Mouse (Mus musculus) hematopoietic stem cell, adult 5-6 weeks (primary cell): ENCODE data around the gene Emc3. TPM values are rescaled to one million over a fixed set of nuclear protein-coding genes. Genes with fewer than 3 reads are reported as not detected.

Source experiments
- ATAC-seq, 2 experiments: fragments of 125-278 bp in 1 of 2; replicated peaks in 1 of 2; 2 replicates each; pipeline ENCODE4 v1.8.0; 2016 to 2017; ENCODE audit warnings: inconsistent platforms in 2 of 2, mild to moderate bottlenecking in 2 of 2, moderate number of reproducible peaks in 2 of 2, low read depth in 1 of 2, moderate TSS enrichment in 1 of 2; ENCODE audit not compliant: low FRiP score in 2 of 2, poor library complexity in 2 of 2, severe bottlenecking in 2 of 2, insufficient read depth in 1 of 2, low TSS enrichment in 1 of 2
- total RNA-seq: library from RNA; stranded (forward); fragments of 172-1452, 232-1000 nt; gene quantifications from 2 replicates; pipeline ENCODE4 v1.2.3, GENCODE M21; 2017

The Emc3 gene
- 31.2 and 37.1 TPM in 2 replicates for total RNA-seq

DNA sequence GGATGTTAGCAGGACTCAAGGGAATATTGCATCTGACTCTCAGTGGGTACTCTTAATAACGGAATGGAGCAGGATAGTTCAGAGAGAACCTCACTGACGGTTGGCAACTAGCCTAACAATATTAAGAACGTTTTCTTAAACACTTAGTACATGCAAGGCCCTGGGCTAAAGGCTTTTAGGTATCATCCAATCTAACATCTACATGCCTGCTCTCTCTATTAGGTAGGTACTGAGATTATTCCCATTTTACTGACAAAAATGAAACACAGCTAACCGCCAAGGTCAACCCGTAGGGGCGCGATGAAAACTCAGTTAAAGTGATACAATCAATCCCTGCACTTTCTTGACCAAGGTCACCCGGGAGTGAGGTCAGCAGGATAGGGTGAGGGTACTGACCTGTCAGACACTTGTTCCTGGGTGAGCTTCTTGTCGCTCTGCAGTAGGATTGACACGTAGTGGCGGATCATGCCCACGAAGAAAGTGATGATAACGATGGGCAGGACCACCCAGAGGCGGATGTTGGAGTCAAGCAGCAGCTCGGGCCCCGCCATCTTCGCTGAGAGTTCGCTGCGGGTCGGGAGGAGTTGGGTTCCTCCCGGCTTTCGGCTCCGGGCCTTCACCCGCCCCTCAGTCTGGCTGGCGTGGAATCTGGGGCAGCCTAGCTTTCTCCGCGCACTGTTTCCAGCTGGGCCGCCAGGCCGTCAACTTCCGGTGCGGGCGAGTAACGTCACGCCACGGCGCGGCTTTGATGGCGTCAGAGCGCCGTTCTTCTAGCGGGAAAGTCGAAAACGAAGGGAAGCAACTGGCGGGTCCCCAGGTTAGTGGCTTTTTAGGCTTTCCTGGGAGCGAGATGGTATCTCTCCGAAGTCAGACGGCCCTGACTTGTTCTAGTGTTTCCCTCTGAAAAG lies at the start of gene Emc3, which contains the start of gene Fancd2:
Gene Emc3, minus strand, starts transcription at position 721 of the 908 bp plus-strand sequence.
Gene Fancd2, plus strand, starts transcription at position 751 of the 908 bp plus-strand sequence.
- peak; percentile 82 to 94 for ATAC-seq

DNA sequence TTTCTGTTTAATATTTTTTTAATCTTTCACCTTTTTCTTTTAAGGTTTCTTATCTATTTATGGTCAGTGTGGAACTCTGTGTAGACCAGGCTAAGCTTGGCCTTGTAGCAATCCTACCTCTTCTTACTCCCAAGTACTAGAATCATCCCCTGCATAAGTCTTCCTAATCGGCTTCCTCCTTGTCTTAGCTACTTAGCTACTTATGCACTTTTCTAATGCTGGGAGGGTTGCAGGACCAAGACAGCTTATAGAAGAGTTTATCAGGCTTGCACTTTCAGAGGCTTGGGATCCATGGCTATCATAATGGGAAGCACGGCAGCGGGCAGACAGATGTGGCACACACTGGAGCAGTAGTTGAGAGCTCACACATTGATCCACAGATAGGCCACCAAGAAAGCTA lies 47.9 kb upstream of the Emc3 start:
- no peak for ATAC-seq

DNA sequence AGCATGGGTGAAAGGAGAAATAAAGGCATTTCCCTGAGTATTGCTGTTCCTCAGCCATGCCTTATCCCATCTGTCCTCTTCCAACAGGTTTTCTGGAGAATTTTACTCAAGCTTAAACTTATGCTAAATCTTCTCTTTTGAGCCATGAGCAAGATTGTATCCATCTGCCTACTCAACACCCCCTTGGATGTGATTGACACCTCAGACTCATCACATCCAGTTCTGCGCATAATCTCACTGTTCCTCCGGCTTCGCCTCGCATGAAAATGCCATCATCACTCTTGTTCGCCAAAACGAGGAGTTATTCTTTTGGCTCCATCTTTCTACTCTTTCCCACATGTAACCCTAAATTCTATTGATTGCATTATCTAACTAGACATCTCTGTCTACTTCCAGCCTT lies 44.6 kb upstream of the Emc3 start:
- ATAC-seq: no peak

DNA sequence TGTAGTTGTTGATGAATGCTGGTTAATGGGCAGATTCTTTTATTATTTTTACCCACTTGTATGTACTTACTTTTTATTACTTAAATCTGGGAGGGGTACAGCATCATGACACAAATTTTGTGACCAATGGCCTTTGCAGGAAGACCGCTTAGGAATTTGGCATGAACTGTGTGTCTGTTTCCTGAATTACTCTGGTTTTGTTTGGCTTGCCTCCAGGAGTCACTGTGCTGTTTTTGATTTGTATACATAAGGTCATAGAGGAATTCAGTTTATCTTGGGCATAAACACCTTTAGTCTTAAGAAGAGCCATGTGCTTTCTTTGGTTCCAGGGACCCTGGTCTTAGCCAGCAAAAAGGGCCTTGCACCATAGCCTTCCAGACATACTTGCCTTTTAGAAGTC lies 33.1 kb upstream of the Emc3 start:
- no peak for ATAC-seq

DNA sequence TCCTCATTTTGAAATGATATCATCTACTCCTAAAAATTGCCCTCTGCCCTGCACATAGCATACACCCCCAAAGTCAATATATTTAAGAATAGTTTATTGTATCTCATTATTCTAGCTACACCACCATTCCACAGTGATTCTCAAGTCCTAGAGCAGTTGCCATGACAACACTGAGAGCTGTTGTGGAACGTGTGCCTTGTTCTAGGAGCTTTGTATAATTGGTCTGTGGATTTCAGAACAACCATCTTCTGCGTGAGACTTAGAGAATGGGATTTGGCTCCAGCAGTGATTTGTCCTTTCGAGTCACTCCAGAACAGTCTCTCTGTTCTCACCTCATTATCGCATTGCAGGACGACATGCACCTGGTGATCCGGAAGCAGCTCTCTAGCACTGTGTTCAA lies 28.3 kb upstream of the Emc3 start:
- ATAC-seq: no peak

DNA sequence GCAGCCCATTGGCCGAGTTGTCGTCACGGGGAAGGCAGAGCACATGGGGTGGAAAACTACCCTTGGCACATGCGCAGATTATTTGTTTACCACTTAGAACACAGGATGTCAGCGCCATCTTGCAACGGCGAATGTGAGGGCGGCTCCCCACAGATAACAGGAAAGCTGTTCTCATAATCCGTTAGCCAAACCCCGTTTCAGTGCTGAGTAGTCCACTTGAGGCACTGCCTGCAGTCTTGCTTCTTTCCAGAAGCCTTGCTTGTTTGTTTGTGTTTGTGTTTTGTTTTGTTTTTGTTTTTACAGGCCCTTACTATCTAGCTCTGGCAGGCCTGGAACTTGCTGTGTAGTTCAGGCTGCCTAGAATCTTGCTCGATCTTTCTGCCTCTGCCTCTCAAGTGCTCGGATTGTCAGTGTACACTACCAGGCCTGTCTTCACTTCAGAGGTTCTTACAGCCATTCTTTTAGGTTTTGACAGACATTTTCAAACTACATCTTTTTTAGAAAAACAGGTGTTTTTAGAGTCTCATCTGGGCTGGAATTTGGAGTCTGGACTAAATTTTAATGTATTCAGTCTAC lies 12.5 kb upstream of the Emc3 start:
- no peak for ATAC-seq

DNA sequence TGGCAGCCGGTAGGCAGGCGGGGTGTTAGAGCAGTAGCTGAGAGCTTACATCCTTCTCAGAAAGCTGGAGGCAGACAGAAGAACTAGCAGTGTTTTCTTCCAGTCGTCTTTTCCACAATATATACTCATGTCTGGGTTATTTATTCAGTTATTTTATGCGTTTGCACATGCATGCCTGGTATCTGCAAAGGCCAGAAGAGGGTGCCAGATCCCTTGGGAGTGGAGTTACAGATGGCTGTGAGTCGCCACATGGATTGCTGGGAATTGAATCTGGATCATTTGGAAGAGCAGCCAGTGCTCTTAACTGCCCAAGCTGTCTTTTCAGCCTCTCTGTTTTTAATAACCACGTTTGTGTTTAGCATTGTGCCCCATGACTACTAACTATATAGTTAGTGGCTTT lies 10.2 kb upstream of the Emc3 start:
- ATAC-seq: no peak

DNA sequence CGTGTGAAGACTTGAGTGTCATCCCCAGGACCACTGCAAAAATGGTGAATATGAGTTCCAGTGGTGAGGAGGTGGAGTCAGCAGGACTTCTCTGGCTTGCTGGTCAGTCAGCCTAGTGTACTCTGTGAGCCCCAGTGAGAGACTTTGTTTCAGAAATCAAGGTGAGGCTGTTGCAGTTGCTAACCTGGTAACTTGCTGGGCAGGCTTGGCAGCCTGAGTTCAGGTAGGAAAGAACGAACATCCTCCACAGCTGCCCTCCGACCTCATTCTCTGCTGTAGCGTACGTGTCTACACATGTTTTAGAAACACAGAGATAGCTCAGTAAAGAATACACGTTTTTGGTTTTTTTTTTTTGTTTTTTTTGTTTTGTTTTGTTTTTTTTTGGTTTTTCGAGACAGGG lies 3.4 kb upstream of the Emc3 start:
- no peak for ATAC-seq

DNA sequence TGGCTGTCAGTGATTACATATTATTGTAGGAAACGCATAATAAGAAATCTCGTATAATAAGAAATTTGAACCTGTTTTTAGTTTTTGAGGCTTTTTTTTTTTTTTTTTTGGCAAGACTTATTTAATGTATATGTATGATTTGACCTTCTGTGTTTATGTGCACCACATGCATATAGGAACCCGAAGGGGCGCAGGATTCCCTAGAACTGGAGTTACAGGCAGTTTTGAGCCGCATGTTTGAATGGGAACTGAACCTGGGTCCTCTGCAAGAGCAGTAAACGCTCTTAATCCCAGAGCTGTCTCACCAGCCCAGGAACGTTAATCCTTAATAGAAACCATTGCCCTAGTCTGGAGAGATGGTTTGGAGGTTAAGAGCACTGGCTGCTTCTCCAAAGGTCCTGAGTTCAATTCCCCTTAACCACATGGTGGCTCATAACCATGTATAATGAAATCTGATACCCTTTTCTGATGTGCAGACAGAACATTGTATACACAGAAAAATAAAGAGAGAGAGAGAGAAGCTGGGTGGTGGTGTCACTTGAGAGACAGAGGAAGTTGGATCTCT lies 470 bp upstream of the Emc3 start:
- no peak for ATAC-seq

DNA sequence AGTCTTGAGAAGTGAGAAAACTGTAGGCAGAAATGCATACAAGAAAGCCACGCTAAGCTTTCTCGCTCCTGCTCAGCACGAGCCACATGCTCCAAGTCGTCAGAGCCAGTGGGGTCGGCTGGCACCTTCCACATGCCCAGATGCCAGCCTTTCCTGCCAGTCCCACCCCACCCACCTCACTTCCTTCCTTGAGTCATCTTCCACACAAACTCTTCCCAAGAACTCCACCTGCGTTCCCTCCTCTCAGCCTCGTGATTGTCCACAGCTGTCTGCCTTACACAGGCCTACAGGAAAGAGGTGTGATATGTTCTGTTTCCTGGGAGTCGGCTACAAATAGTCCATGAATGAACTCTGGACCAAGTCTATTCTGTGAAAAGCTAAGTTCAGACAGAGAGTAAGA lies 8.0 kb downstream of the Emc3 start:
- ATAC-seq: no peak

DNA sequence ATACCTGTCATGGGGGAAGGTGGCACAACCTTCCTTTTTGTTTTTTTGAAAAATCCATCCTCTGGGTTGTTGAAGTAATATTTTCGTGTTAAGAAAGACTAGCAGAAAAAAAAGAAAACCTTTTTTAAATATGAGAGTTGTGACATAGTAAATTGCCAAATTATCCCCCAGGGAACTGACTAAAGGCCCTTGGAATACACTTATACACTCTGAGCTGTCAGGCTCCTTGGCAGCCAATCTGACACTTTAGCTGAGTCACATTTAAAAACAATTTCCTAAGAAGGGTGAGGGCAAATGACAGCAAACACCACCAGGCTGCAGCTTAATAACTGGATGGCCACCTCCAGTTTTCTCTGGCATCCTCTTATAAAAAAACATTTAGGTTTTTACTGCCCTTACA lies 9.1 kb downstream of the Emc3 start:
- ATAC-seq: no peak

DNA sequence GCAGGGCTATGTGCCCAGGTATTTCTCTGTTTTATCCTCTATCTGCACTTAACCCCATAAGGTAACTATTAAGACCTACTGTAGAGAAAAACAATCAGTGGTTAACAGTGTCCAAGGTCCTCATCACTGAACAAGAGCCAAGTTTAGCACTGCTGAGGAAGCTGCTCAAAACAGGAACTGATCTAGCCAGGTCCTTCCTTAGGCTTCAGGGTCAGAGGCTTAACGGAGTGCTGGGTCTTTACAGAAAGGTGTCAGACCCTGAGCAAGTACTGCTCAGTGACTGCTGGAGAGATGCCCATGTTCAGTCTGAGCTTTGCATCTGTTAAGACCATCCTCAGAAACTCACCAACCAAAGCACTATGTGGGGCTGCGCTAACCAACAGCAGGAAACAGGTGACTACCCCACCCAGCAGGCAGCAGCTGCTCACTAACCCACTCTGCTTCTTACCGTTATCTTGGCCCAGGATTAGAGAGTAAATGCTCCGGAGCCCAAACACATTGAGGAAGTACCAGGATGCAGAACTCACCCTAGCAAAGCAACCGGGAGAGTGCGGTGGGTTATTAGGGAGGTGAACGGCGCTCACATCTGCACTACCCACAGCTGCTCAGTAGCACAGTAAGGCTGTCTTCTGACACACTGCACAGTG lies 13.9 kb downstream of the Emc3 start:
- ATAC-seq: peak; percentile 91 to 92

DNA sequence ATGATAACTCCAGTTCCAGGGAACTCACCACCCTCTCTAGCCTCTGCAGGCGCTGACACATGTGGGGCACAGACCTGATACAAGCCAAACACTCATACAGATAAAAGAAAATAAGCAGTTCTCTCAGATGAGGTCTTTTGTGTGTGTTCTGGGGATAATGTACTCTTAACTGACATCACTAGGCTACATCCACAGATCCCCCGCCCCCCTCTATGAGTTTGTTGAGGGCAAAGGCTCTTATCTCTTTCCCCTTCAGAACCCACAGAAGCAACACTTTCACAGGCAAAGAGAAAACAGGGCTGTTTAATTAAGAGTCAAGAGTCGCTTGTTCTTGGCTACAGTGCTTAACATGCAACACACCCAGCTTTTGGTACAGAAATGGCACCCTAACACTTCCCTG lies 16.9 kb downstream of the Emc3 start:
- ATAC-seq: no peak

DNA sequence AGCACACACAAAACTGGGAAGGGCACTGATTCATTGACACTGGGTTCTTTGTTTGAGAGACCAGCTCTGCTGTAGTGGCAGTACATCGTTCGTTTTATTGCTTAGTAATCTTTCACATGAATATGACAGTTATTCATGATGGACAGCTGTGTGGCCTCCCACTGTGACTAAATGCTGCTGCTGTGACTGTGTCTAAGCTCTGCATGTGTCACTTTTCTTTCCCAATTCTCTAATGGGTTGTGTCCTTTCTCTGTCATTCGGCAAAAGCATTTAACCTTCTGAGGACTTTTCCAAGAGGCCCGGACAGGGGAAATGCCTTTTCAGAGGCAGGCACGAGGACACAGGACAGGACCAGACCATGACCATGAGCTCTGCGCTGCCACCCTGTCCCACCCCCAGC lies 17.5 kb downstream of the Emc3 start:
- ATAC-seq: no peak

DNA sequence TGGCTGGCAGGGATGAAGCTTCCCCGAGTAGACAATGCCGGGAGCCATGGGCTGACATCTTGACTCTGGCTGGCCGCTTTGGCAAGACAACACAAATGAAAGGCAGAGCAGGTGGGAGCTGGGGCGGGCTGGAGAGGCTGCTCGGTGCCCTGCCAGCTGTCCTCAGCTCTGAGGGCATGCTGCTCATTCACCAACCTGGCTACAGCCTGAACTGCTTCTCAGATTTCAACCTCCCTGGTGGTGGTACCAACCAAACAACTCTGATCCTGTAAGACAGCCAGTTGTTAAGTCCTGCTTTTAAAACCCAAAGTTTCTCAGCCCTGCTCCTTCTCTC lies 22.5 kb downstream of the Emc3 start:
- no peak for ATAC-seq

DNA sequence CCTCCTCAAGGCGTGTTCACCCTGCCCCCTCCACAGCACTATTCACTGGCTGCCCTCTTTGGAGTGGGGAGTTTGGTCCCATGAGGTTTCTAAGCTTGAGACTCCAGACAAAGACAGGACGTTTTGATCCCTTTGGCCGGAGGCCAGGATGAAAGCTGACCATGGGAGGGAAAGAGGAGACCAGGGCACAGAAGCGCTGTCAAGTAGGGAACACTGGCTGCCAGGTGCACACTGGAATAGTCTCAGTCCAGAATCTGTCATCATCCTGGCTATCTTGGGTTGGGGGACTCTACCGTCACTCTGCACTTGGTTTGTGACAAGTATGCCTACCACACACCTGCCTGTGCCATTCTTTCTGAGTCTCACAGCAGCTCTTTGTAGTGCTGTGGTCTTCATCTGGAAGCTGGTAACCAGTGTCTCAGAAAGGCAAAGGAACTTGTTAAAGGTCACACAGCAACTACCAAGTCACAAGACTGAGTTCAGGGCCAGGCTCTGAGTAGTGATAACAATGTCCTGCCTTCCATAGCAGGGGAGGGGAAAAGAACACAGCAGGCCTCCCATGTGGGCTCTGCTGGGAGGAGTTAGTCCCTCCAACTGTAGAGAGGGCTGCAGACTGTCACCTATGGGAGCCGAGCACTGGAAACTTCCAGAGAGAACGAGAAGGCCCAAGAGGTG lies 23.0 kb downstream of the Emc3 start:
- ATAC-seq: no peak

DNA sequence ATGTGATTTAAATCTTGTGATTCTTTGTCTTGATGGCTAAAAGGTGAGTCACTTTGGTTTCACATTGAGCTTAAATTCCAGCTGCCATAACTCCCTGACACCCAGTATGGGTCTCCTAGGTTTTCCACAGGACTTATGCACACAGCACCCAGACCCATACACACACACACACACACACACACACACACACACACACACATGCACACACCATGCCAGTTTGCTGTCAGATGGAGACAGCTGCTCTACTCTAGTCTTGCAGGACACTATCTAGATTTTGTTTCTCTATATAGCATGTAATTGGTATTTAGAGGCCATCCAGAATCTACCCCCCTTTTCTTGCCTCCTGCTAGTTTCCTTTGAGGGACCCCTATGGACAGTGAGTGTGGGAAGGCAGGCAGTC lies 24.3 kb downstream of the Emc3 start:
- ATAC-seq: no peak

DNA sequence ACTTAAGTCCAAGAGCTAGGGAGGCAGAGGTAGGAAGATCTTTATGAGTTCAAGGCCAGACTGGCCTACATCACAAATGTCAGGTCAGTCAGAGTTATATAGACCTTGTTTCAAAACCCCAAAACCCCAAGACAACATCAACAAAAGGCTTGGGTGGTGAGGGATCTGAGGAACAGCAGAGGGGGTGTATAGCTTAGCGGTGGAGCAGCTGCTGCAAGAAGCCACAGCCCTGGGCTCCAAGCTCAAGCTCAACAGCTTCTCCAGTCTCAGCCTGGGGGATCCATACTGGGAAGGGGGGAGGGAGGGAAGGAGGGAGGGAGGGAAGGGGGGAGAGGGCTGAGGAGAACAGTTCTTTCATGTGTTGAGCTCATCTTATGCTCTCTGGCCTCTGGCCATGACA lies 25.8 kb downstream of the Emc3 start:
- ATAC-seq: no peak
